Mouse (Mus musculus): ENCODE measurements around the gene Slc26a1.

- TF ChIP-seq POLR2A (IDR thresholded peaks at IDR 0.05; ENCODE audit: control insufficient read depth in 1 of 2, insufficient read depth in 1 of 2, low read depth in 1 of 2, low read length in 2 of 2, poor library complexity in 1 of 2) (no peak), TCF12 (IDR thresholded peaks at IDR 0.05; ENCODE audit: low read depth, low read length) (no peak), MAFK (IDR thresholded peaks at IDR 0.05; ENCODE audit: borderline replicate concordance, low read depth, low read length) (no peak), ELF1 (IDR thresholded peaks at IDR 0.05; ENCODE audit: low read depth, low read length) (no peak), POLR2AphosphoS2 (IDR thresholded peaks at IDR 0.05; ENCODE audit: low read length) (no peak), MXI1 (IDR thresholded peaks at IDR 0.05; ENCODE audit: low read depth, low read length) (no peak), ZC3H11A (IDR thresholded peaks at IDR 0.05; ENCODE audit: low read depth, low read length) (no peak)
These were observed 15.4 kb downstream of the Slc26a1 start, which contains the start of gene Idua for GRCm38 (mm10) chr5:108659698-108660631.
